Mouse (Mus musculus) embryonic facial prominence, embryonic 14.5 days (tissue): Measurements from ENCODE around the gene 1700020D05Rik. TPM values are rescaled to one million over a fixed set of nuclear protein-coding genes. Genes with fewer than 3 reads are reported as not detected.
"Not testable (repeated sequence)": the region's sequence is repeated elsewhere in the genome, so short reads cannot be mapped to it uniquely, and the experiment has no call there.

Source experiments
- ATAC-seq: fragments of 200-750 bp; cut with Nextera tagmentation; 2 replicates; pipeline ENCODE4 v1.8.0; 2017; ENCODE audit warnings: low read depth, moderate number of reproducible peaks, moderate TSS enrichment
- DNase-seq: peaks from one replicate; pipeline ENCODE4 v3.0.0-alpha.2; 2015; ENCODE audit warnings: low spot score
- H3K27ac ChIP-seq: fragments of 300-500 bp; sonication (generic); replicated peaks from 2 replicates; pipeline ENCODE4 v1.5.1; 2014; ENCODE audit warnings: low read depth, mild to moderate bottlenecking, low read length, moderate library complexity
- H3K27me3 ChIP-seq: fragments of 300-500 bp; sonication (generic); replicated peaks from 2 replicates; pipeline ENCODE4 v1.6.1; 2014; ENCODE audit warnings: low read length; ENCODE audit not compliant: control insufficient read depth, insufficient read depth
- H3K36me3 ChIP-seq: fragments of 300-500 bp; sonication (generic); 2 replicates; pipeline ENCODE4 v1.6.1; 2014; ENCODE audit warnings: low read length, mixed read lengths; ENCODE audit not compliant: control insufficient read depth, insufficient read depth
- H3K4me1 ChIP-seq: fragments of 300-500 bp; sonication (generic); 2 replicates; pipeline ENCODE4 v1.6.1; 2014; ENCODE audit warnings: antibody characterized with exemption, low read length; ENCODE audit not compliant: control insufficient read depth, insufficient read depth
- H3K4me2 ChIP-seq: fragments of 300-500 bp; sonication (generic); 2 replicates; pipeline ENCODE4 v1.6.1; 2014; ENCODE audit warnings: low read depth, mild to moderate bottlenecking, low read length, moderate library complexity, mixed read lengths
- H3K4me3 ChIP-seq: fragments of 300-500 bp; sonication (generic); 2 replicates; pipeline ENCODE4 v1.5.1; 2014; ENCODE audit warnings: low read depth, mild to moderate bottlenecking, low read length
- H3K9ac ChIP-seq: fragments of 300-500 bp; sonication (generic); 2 replicates; pipeline ENCODE4 v1.6.1; 2014; ENCODE audit warnings: low read depth, mild to moderate bottlenecking, low read length, moderate library complexity, mixed read lengths
- H3K9me3 ChIP-seq: fragments of 300-500 bp; sonication (generic); 2 replicates; pipeline ENCODE4 v1.6.1; 2016; ENCODE audit warnings: low read length; ENCODE audit not compliant: control insufficient read depth
- WGBS: fragments of 180-500 bp; shearing (Covaris S2); extraction: QIAGEN DNeasy Blood & Tissue Kit; methylation state at CpG from one replicate; pipeline ENCODE4 v1.1.7; 2014; 5-methylcytosine and 5-hydroxymethylcytosine counted together
- polyA plus RNA-seq: library from polyadenylated mRNA; unstranded; fragments of >200 nt; fragmentation: Nextera tagmentation; extraction: Ambion mirVana; gene quantifications from 2 replicates; pipeline ENCODE4 v1.2.1, GENCODE M21; 2014

The 1700020D05Rik gene
- polyA plus RNA-seq, 1 experiment from 2014 or later = not detected

- ATAC-seq = peak; percentile 69
- Histone ChIP-seq H3K27ac (peak within 1 kb of the TSS; percentile 98), H3K9ac (peak within 1 kb of the TSS; percentile 96), H3K4me2 (peak within 1 kb of the TSS; percentile 73), H3K36me3 (peaks cover 43% of the 10 kb centered on the region), H3K4me1 (peaks cover 12% of the 10 kb centered on the region), H3K9me3 (no peaks in the 10 kb centered on the region), H3K27me3 (no peaks in the 10 kb centered on the region), H3K4me3 (peak within 1 kb of the TSS; percentile 93)
- DNase-seq = peak; percentile 98
- WGBS = under 1% methylated on average over 44 of the region's 62 CpGs
Measured at GRCm38 (mm10) chr19:5490313-5490897, 13.2 kb downstream of the 1700020D05Rik start, which contains the start of gene Cfl1. Gene Cfl1 (plus strand): TSS chr19:5490455.

GRCm38 (mm10) chr19:5489721-5490120 lies 13.9 kb downstream of the 1700020D05Rik start:
- H3K9ac ChIP-seq = 0 out of 2 replicates have a peak overlapping the region, but pooled peaks have one; percentile 96
- H3K36me3 ChIP-seq = peaks cover 45% of the 10 kb centered on the region
- not testable (repeated sequence) for ATAC-seq

GRCm38 (mm10) chr19:5488878-5489571 lies 14.6 kb downstream of the 1700020D05Rik start:
- Histone ChIP-seq H3K9me3 (no peaks in the 10 kb centered on the region), H3K36me3 (peaks cover 44% of the 10 kb centered on the region), H3K4me2 (peak overlapping the region; percentile 73), H3K27ac (peak overlapping the region; percentile 98), H3K4me3 (peak overlapping the region; percentile 55), H3K27me3 (no peaks in the 10 kb centered on the region), H3K4me1 (peaks cover 12% of the 10 kb centered on the region), H3K9ac (peak overlapping the region; percentile 68)
- DNase-seq = peak; percentile 99
- WGBS = 0% methylated on average over 24 of the region's 26 CpGs
- ATAC-seq = peak; percentile 83

More at GRCm38 (mm10) chr19:5489721-5490120, 13.9 kb downstream of the 1700020D05Rik start:
- H3K4me3 ChIP-seq = peak overlapping the region; percentile 93
- peaks cover 12% of the 10 kb centered on the region for H3K4me1 ChIP-seq
- H3K9me3 ChIP-seq, DNase-seq, H3K27me3 ChIP-seq: not testable (repeated sequence)
- 47% methylated on average over 10 of the region's 10 CpGs for WGBS
- peak overlapping the region; percentile 73 for H3K4me2 ChIP-seq
- H3K27ac ChIP-seq = peak overlapping the region; percentile 98

GRCm38 (mm10) chr19:5487768-5488550 lies 15.6 kb downstream of the 1700020D05Rik start, which contains the start of gene Mus81:
Gene Mus81 (minus strand): TSS chr19:5488402.
- ATAC-seq = peak; percentile 65
- Histone ChIP-seq H3K4me1 (peaks cover 12% of the 10 kb centered on the region), H3K27ac (peak within 1 kb of the TSS; percentile 98), H3K9ac (peak within 1 kb of the TSS; percentile 68), H3K27me3 (no peaks in the 10 kb centered on the region), H3K4me2 (peak within 1 kb of the TSS; percentile 73), H3K9me3 (no peaks in the 10 kb centered on the region), H3K4me3 (peak within 1 kb of the TSS; percentile 55), H3K36me3 (peaks cover 44% of the 10 kb centered on the region)
- WGBS = under 1% methylated on average over 36 of the region's 39 CpGs
- DNase-seq = peak; percentile 98

- ATAC-seq (no peak), DNase-seq (no peak)
- H3K4me3 ChIP-seq = peak overlapping the region; percentile 55; the same call in 1 of the 2 replicates
- H3K9ac ChIP-seq = peak overlapping the region; percentile 19; the same call in 1 of the 2 replicates
- H3K9me3 ChIP-seq = no peaks in the 10 kb centered on the region
- H3K4me1 ChIP-seq = peaks cover 12% of the 10 kb centered on the region
- H3K27ac ChIP-seq = 0 out of 2 replicates have a peak overlapping the region, but pooled peaks have one; percentile 98
- no peaks in the 10 kb centered on the region for H3K27me3 ChIP-seq
- 83% methylated on average over 4 of the region's 4 CpGs for WGBS
- H3K4me2 ChIP-seq = peak overlapping the region; percentile 73
- H3K36me3 ChIP-seq = peaks cover 47% of the 10 kb centered on the region
Measured at GRCm38 (mm10) chr19:5486771-5487170, 16.8 kb downstream of the 1700020D05Rik start.

- DNase-seq (peak; percentile 56), ATAC-seq (no peak)
- no peak overlapping the region for H3K27ac ChIP-seq
- H3K4me3 ChIP-seq = no peak overlapping the region
- WGBS = 83% methylated on average over 8 of the region's 8 CpGs
- H3K4me1 ChIP-seq = peaks cover 12% of the 10 kb centered on the region
- peak overlapping the region; percentile 19; the same call in 1 of the 2 replicates for H3K9ac ChIP-seq
- H3K4me2 ChIP-seq = no peak overlapping the region
- no peaks in the 10 kb centered on the region for H3K9me3 ChIP-seq
- H3K27me3 ChIP-seq = no peaks in the 10 kb centered on the region
- peaks cover 52% of the 10 kb centered on the region for H3K36me3 ChIP-seq
Measured at GRCm38 (mm10) chr19:5486286-5486685, 17.3 kb downstream of the 1700020D05Rik start.

- Histone ChIP-seq H3K4me2 (no peak overlapping the region), H3K36me3 (peaks cover 56% of the 10 kb centered on the region), H3K27me3 (no peaks in the 10 kb centered on the region), H3K27ac (no peak overlapping the region), H3K4me1 (peaks cover 12% of the 10 kb centered on the region), H3K9ac (no peak overlapping the region), H3K9me3 (no peaks in the 10 kb centered on the region), H3K4me3 (no peak overlapping the region)
- ATAC-seq (no peak), DNase-seq (no peak)
- WGBS = 88% methylated on average over 7 of the region's 7 CpGs
Measured at GRCm38 (mm10) chr19:5485821-5486220, 17.8 kb downstream of the 1700020D05Rik start.

GRCm38 (mm10) chr19:5485371-5485770 lies 18.2 kb downstream of the 1700020D05Rik start:
- H3K9me3 ChIP-seq = no peaks in the 10 kb centered on the region
- ATAC-seq = no peak
- WGBS = 93% methylated on average over 8 of the region's 8 CpGs
- H3K4me3 ChIP-seq = no peak overlapping the region
- peaks cover 12% of the 10 kb centered on the region for H3K4me1 ChIP-seq
- no peak overlapping the region for H3K9ac ChIP-seq
- no peaks in the 10 kb centered on the region for H3K27me3 ChIP-seq
- no peak overlapping the region for H3K4me2 ChIP-seq
- no peak for DNase-seq
- H3K27ac ChIP-seq = no peak overlapping the region
- H3K36me3 ChIP-seq = peaks cover 61% of the 10 kb centered on the region
